Mouse (Mus musculus) forebrain, embryonic 14.5 days (tissue): ENCODE data around the gene Golga4. TPM values are rescaled to one million over a fixed set of nuclear protein-coding genes. Genes with fewer than 3 reads are reported as not detected.

Source experiments
- ATAC-seq: fragments of 200-750 bp; cut with Nextera tagmentation; 2 replicates; pipeline ENCODE4 v1.8.0; 2017; ENCODE audit warnings: mild to moderate bottlenecking, moderate library complexity
- DNase-seq: peaks from one replicate; pipeline ENCODE4 v3.0.0-alpha.2; 2015; ENCODE audit warnings: low spot score
- H3K27ac ChIP-seq: fragments of 300-500 bp; sonication (generic); 2 replicates; pipeline ENCODE4 v1.5.1; 2014; ENCODE audit warnings: low read depth, mild to moderate bottlenecking, control low read depth, low read length, moderate library complexity
- H3K27me3 ChIP-seq: fragments of 300-500 bp; sonication (generic); replicated peaks from 2 replicates; pipeline ENCODE4 v1.6.1; 2014; ENCODE audit warnings: low read length, control low read depth, mixed read lengths; ENCODE audit not compliant: control insufficient read depth, insufficient read depth
- H3K36me3 ChIP-seq: fragments of 300-500 bp; sonication (generic); 2 replicates; pipeline ENCODE4 v1.6.1; 2014; ENCODE audit warnings: low read length, control low read depth; ENCODE audit not compliant: control insufficient read depth, insufficient read depth
- H3K4me1 ChIP-seq: fragments of 300-500 bp; sonication (generic); 2 replicates; pipeline ENCODE4 v1.6.1; 2014; ENCODE audit warnings: antibody characterized with exemption, low read length, control low read depth; ENCODE audit not compliant: control insufficient read depth, insufficient read depth
- H3K4me2 ChIP-seq: fragments of 300-500 bp; sonication (generic); 2 replicates; pipeline ENCODE4 v1.6.1; 2014; ENCODE audit warnings: mild to moderate bottlenecking, control low read depth, low read length
- H3K4me3 ChIP-seq: fragments of 300-500 bp; sonication (generic); 2 replicates; pipeline ENCODE4 v1.5.1; 2014; ENCODE audit warnings: low read depth, low read length, control low read depth
- H3K9ac ChIP-seq: fragments of 300-500 bp; sonication (generic); 2 replicates; pipeline ENCODE4 v1.6.1; 2014; ENCODE audit warnings: mild to moderate bottlenecking, low read length, control low read depth, moderate library complexity
- H3K9me3 ChIP-seq: fragments of 300-500 bp; sonication (generic); replicated peaks from 2 replicates; pipeline ENCODE4 v1.6.1; 2016; ENCODE audit warnings: low read length, control low read depth, mixed read lengths; ENCODE audit not compliant: control insufficient read depth
- WGBS: fragments of 180-500 bp; shearing (Covaris S2); extraction: QIAGEN DNeasy Blood & Tissue Kit; methylation state at CpG from one replicate; pipeline ENCODE4 v1.1.7; 2014; 5-methylcytosine and 5-hydroxymethylcytosine counted together
- polyA plus RNA-seq: library from polyadenylated mRNA; unstranded; fragments of >200 nt; fragmentation: Nextera tagmentation; extraction: Ambion mirVana; gene quantifications from 2 replicates; pipeline ENCODE4 v1.2.1, GENCODE M21; 2014

Golga4 gene
- polyA plus RNA-seq, 1 experiment from 2014 or later: 28.5 TPM

GRCm38 (mm10) chr9:118487096-118487395, 19.0 kb upstream of the Golga4 start:
- Histone ChIP-seq H3K27me3 (peaks cover 60% of the 10 kb centered on the region), H3K36me3 (no peaks in the 10 kb centered on the region), H3K4me3 (peak overlapping the region; percentile 11; the same call in 1 of the 2 replicates), H3K27ac (no peak overlapping the region; the same call in 1 of the 2 replicates), H3K4me2 (peak overlapping the region; percentile 58), H3K9me3 (no peaks in the 10 kb centered on the region), H3K9ac (no peak overlapping the region), H3K4me1 (peaks cover 18% of the 10 kb centered on the region; the same call in 1 of the 2 replicates)
- under 1% methylated on average over 9 of the region's 9 CpGs for WGBS
- ATAC-seq (peak; percentile 5; the same call in 1 of the 2 replicates), DNase-seq (no peak)

- H3K4me3 ChIP-seq: peak overlapping the region; percentile 21
- peaks cover 56% of the 10 kb centered on the region for H3K27me3 ChIP-seq
- peak; percentile 67 for DNase-seq
- H3K4me1 ChIP-seq: peaks cover 18% of the 10 kb centered on the region; the same call in 1 of the 2 replicates
- H3K9ac ChIP-seq: peak overlapping the region; percentile 17; the same call in 1 of the 2 replicates
- H3K36me3 ChIP-seq: no peaks in the 10 kb centered on the region
- no peak overlapping the region for H3K27ac ChIP-seq
- 0 out of 2 replicates have a peak, but pooled peaks have one; percentile 16 for ATAC-seq
- H3K4me2 ChIP-seq: peak overlapping the region; percentile 58
- H3K9me3 ChIP-seq: no peaks in the 10 kb centered on the region
- WGBS: under 1% methylated on average over 22 of the region's 22 CpGs
Measured at GRCm38 (mm10) chr9:118487636-118488035, 18.4 kb upstream of the Golga4 start.

- Histone ChIP-seq H3K4me1 (peaks cover 18% of the 10 kb centered on the region; the same call in 1 of the 2 replicates), H3K4me2 (peak overlapping the region; percentile 58), H3K9ac (peak overlapping the region; percentile 35; the same call in 1 of the 2 replicates), H3K36me3 (no peaks in the 10 kb centered on the region), H3K4me3 (peak overlapping the region; percentile 21), H3K9me3 (no peaks in the 10 kb centered on the region), H3K27ac (no peak overlapping the region; the same call in 1 of the 2 replicates), H3K27me3 (peaks cover 52% of the 10 kb centered on the region)
- under 1% methylated on average over 28 of the region's 28 CpGs for WGBS
- DNase-seq: peak; percentile 68
- ATAC-seq: peak; percentile 6; the same call in 1 of the 2 replicates
Measured at GRCm38 (mm10) chr9:118488138-118488895, 17.8 kb upstream of the Golga4 start.

DNA sequence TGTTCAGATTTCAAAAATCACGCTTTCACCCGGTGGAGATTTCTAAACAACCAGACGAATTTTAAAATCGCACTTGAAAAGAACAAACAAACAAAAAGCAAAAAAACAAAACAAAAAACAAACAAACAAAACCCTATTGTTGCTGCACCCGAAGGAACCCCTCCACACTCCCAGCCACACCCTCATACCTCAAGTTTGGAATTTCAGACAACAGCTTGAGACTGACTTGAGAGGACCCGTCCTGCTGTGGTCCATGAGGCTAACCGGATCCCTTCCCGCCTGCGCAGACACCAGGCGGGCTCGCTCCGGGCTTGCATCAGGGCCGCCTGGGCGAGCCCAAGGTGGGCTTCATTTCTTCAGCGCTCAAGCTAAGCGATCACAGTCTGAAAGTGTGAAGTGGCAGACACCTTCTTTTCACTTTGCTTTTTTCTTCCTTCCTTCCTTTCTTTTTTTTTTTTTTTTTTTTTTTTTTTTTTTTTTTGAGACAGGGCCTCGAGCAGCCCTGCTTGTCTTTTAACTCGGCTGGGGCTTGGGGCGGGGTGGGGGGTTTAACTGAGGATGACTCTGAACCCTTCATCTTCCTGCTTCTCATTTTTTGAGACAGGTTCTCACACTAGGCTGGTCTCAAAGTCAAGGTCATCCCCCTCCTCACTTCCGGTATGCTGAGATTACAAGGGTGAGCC, 17.0 kb upstream of the Golga4 start:
- Histone ChIP-seq H3K4me2 (peak overlapping the region; percentile 58), H3K27ac (no peak overlapping the region), H3K4me1 (peaks cover 18% of the 10 kb centered on the region; the same call in 1 of the 2 replicates), H3K4me3 (peak overlapping the region; percentile 21), H3K9ac (no peak overlapping the region), H3K27me3 (peaks cover 48% of the 10 kb centered on the region), H3K9me3 (no peaks in the 10 kb centered on the region), H3K36me3 (no peaks in the 10 kb centered on the region)
- DNase-seq (peak; percentile 43), ATAC-seq (0 out of 2 replicates have a peak, but pooled peaks have one; percentile 29)
- 3% methylated on average over 20 of the region's 20 CpGs for WGBS

DNA sequence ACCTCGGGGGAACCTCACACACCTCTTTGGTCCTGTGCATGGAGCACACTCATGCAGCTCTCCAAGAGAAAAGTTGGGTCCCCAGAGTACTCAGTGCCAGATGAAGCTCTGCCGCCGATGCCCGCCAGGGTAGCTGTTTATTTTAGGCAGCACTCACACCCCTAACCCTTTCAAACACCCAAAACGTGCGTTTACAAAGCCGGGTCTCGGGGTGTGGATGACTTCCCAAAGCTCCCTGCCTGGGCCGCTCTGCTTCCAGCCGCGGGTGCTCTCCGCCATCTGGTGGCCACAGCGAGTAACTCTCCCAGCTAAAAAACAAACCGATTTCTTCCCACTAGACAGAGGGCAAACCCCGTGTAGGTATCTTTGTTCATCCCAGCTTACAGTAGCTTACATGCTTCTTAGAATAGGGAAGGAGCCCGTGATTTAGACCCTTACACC, 16.5 kb upstream of the Golga4 start:
- Histone ChIP-seq H3K4me2 (peak overlapping the region; percentile 58), H3K9ac (no peak overlapping the region), H3K4me3 (peak overlapping the region; percentile 21), H3K4me1 (peaks cover 18% of the 10 kb centered on the region; the same call in 1 of the 2 replicates), H3K27me3 (peaks cover 42% of the 10 kb centered on the region), H3K9me3 (no peaks in the 10 kb centered on the region), H3K36me3 (no peaks in the 10 kb centered on the region), H3K27ac (no peak overlapping the region)
- under 1% methylated on average over 16 of the region's 16 CpGs for WGBS
- ATAC-seq: peak; percentile 77
- peak; percentile 87 for DNase-seq

- Histone ChIP-seq H3K36me3 (no peaks in the 10 kb centered on the region), H3K4me2 (no peak overlapping the region), H3K4me3 (no peak overlapping the region), H3K27me3 (peaks cover 29% of the 10 kb centered on the region), H3K27ac (no peak overlapping the region), H3K9me3 (no peaks in the 10 kb centered on the region), H3K9ac (no peak overlapping the region), H3K4me1 (peaks cover 18% of the 10 kb centered on the region; the same call in 1 of the 2 replicates)
- ATAC-seq (no peak), DNase-seq (no peak)
- 87% methylated on average over 4 of the region's 4 CpGs for WGBS
Measured at GRCm38 (mm10) chr9:118491195-118491594, 14.9 kb upstream of the Golga4 start.

DNA sequence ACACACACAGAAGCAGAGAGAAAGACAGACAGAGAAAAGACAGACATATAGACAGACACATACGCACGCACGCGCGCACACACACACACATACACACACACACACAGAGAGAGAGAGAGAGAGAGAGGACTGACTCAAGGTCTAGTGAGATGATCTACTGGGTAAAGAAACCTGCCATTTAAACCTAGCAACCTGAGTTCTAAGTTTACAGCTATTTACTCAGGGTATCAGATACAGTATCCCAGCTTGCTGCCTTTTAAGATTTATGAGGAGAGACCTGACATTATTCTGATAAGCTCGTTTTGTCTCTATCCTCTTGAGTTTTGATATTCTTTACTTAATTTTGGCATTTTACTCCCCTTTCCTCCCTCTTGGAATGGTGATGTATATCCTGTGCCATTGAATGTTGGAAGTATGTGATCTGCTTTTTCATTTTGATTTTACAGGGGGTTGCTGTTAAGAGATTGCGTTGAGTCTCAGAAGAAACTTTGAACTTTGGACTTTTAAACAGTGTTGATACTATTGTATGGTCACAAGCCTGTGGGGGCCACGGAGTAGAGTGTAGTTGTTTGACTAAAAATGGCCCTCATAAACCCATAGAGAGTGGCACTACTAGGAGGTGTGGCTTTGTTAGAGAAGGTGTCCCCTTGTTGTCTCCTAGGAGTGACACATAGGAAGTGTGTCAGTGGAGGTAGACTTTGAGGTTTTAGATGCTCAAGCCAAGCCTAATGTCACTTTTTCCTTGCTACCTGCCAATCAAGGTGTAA, 13.0 kb upstream of the Golga4 start:
- DNase-seq: no peak
- WGBS: 92% methylated on average over 8 of the region's 8 CpGs

GRCm38 (mm10) chr9:118494106-118494505, 12.0 kb upstream of the Golga4 start:
- H3K36me3 ChIP-seq: no peaks in the 10 kb centered on the region
- H3K9ac ChIP-seq: no peak overlapping the region
- no peak overlapping the region for H3K4me3 ChIP-seq
- 0 out of 2 replicates have a peak, but pooled peaks cover 2% of the 10 kb centered on the region for H3K4me1 ChIP-seq
- no peaks in the 10 kb centered on the region for H3K9me3 ChIP-seq
- 0 out of 2 replicates have a peak, but pooled peaks cover 4% of the 10 kb centered on the region for H3K27me3 ChIP-seq
- DNase-seq (no peak), ATAC-seq (no peak)
- 92% methylated on average over 5 of the region's 5 CpGs for WGBS
- no peak overlapping the region for H3K4me2 ChIP-seq
- no peak overlapping the region for H3K27ac ChIP-seq

More for the DNA sequence above, 13.0 kb upstream of the Golga4 start:
- H3K9ac ChIP-seq: no peak overlapping the region
- peaks cover 7% of the 10 kb centered on the region; the same call in 1 of the 2 replicates for H3K4me1 ChIP-seq
- H3K27ac ChIP-seq: no peak overlapping the region
- no peak overlapping the region for H3K4me2 ChIP-seq
- ATAC-seq: no peak
- H3K36me3 ChIP-seq: no peaks in the 10 kb centered on the region
- H3K27me3 ChIP-seq: peaks cover 10% of the 10 kb centered on the region
- H3K9me3 ChIP-seq: no peaks in the 10 kb centered on the region
- no peak overlapping the region for H3K4me3 ChIP-seq
